Mouse (Mus musculus) MEL (cell line): ENCODE data around the gene Smc3. TPM values are rescaled to one million over a fixed set of nuclear protein-coding genes. Genes with fewer than 3 reads are reported as not detected.

Source experiments
- DNase-seq: peaks from one replicate; pipeline ENCODE4 v3.0.0; 2011; ENCODE audit warnings: low read depth, low spot score
- H3K27ac ChIP-seq: 2 replicates; pipeline ENCODE4 v1.5.1; 2012; ENCODE audit warnings: low read depth, mild to moderate bottlenecking, control low read depth, low read length, moderate library complexity; ENCODE audit not compliant: control insufficient read depth
- H3K27me3 ChIP-seq, 2 experiments: fragments of 150-350 bp in 1 of 2; sonication (generic) in 1 of 2; 2 replicates each; pipeline ENCODE4 v1.6.1; 2012; ENCODE audit warnings: low read length in 2 of 2, mild to moderate bottlenecking in 2 of 2, improper control_type of control experiment in 1 of 2, moderate library complexity in 1 of 2; ENCODE audit not compliant: insufficient read depth in 2 of 2, control insufficient read depth in 1 of 2
- H3K36me3 ChIP-seq, 2 experiments: 2 replicates each; pipeline ENCODE4 v1.6.1; 2012 to 2014; ENCODE audit warnings: low read length in 2 of 2, improper control_type of control experiment in 1 of 2, inconsistent platforms in 1 of 2, mild to moderate bottlenecking in 1 of 2; ENCODE audit not compliant: insufficient read depth in 2 of 2, control insufficient read depth in 1 of 2
- H3K4me1 ChIP-seq, 2 experiments: fragments of 150-350 bp in 1 of 2; sonication (generic) in 1 of 2; 2 replicates each; pipeline ENCODE4 v1.6.1; 2012; ENCODE audit warnings: low read length in 2 of 2, improper control_type of control experiment in 1 of 2, mild to moderate bottlenecking in 1 of 2; ENCODE audit not compliant: insufficient read depth in 2 of 2, control insufficient read depth in 1 of 2
- H3K4me3 ChIP-seq, 2 experiments: fragments of 150-350 bp in 1 of 2; sonication (generic) in 1 of 2; 2 replicates each; pipeline ENCODE4 v1.5.1; 2012; ENCODE audit warnings: low read depth in 2 of 2, low read length in 2 of 2, mild to moderate bottlenecking in 2 of 2, moderate library complexity in 2 of 2, control low read depth in 1 of 2, improper control_type of control experiment in 1 of 2; ENCODE audit not compliant: control insufficient read depth in 1 of 2, insufficient read depth in 1 of 2
- H3K79me2 ChIP-seq: 2 replicates; pipeline ENCODE4 v1.6.1; 2012; ENCODE audit warnings: mild to moderate bottlenecking, low read length, moderate library complexity; ENCODE audit not compliant: control insufficient read depth, poor library complexity, insufficient read depth
- H3K9ac ChIP-seq: 2 replicates; pipeline ENCODE4 v1.6.1; 2012; ENCODE audit warnings: low read depth, mild to moderate bottlenecking, control low read depth, low read length, moderate library complexity; ENCODE audit not compliant: control insufficient read depth, poor library complexity, severe bottlenecking
- H3K9me3 ChIP-seq: fragments of 150-350 bp; sonication (generic); replicated peaks from 2 replicates; pipeline ENCODE4 v1.6.1; 2012; ENCODE audit warnings: mild to moderate bottlenecking, low read length, improper control_type of control experiment, moderate library complexity; ENCODE audit not compliant: insufficient read depth
- BHLHE40 ChIP-seq: IDR thresholded peaks from 2 replicates; pipeline ENCODE4 v1.6.1; 2012; ENCODE audit warnings: low read depth, mild to moderate bottlenecking, inconsistent platforms, low read length, improper control_type of control experiment, borderline replicate concordance
- CHD1 ChIP-seq: IDR thresholded peaks from 2 replicates; pipeline ENCODE4 v1.6.1; 2012; ENCODE audit warnings: low read depth, mild to moderate bottlenecking, inconsistent platforms, low read length, improper control_type of control experiment
- CTCF ChIP-seq, 3 experiments: IDR thresholded peaks in 2 of 3; conservative IDR thresholded peaks in 1 of 3; 2 replicates each; pipeline ENCODE4 v1.5.1; 2011 to 2012; ENCODE audit warnings: low read length in 3 of 3, low read depth in 2 of 3, mild to moderate bottlenecking in 2 of 3, improper control_type of control experiment in 1 of 3, inconsistent platforms in 1 of 3, mixed read lengths in 1 of 3, moderate library complexity in 1 of 3; ENCODE audit not compliant: control insufficient read depth in 1 of 3, insufficient read depth in 1 of 3, poor library complexity in 1 of 3, severe bottlenecking in 1 of 3
- EP300 ChIP-seq, 2 experiments: IDR thresholded peaks; 2 replicates each; pipeline ENCODE4 v1.6.1; 2011; ENCODE audit warnings: improper control_type of control experiment in 2 of 2, low read length in 2 of 2, low read depth in 1 of 2, mild to moderate bottlenecking in 1 of 2
- ETS1 ChIP-seq: IDR thresholded peaks from 2 replicates; pipeline ENCODE4 v1.6.1; 2012; ENCODE audit warnings: low read depth, mild to moderate bottlenecking, inconsistent platforms, low read length, improper control_type of control experiment, moderate library complexity
- GABPA ChIP-seq: IDR thresholded peaks from 2 replicates; pipeline ENCODE4 v1.6.1; 2012; ENCODE audit warnings: low read depth, mild to moderate bottlenecking, inconsistent platforms, low read length, improper control_type of control experiment, moderate library complexity
- GATA1 ChIP-seq: IDR thresholded peaks from 2 replicates; pipeline ENCODE4 v1.6.1; 2011; ENCODE audit warnings: low read depth, low read length, improper control_type of control experiment
- JUND ChIP-seq: IDR thresholded peaks from 2 replicates; pipeline ENCODE4 v1.6.1; 2011; ENCODE audit warnings: low read depth, mild to moderate bottlenecking, improper control_type of control experiment, low read length
- KAT2A ChIP-seq: conservative IDR thresholded peaks from 2 replicates; pipeline ENCODE4 v1.6.1; 2012; ENCODE audit warnings: low read depth, low read length, improper control_type of control experiment, inconsistent platforms
- MAX ChIP-seq: IDR thresholded peaks from 2 replicates; pipeline ENCODE4 v1.6.1; 2011; ENCODE audit warnings: low read length, improper control_type of control experiment
- MAZ ChIP-seq: IDR thresholded peaks from 2 replicates; pipeline ENCODE4 v1.6.1; 2012; ENCODE audit warnings: low read depth, mild to moderate bottlenecking, inconsistent platforms, low read length, improper control_type of control experiment
- MEF2A ChIP-seq: IDR thresholded peaks from 2 replicates; pipeline ENCODE4 v1.6.1; 2014; ENCODE audit warnings: low read depth, mild to moderate bottlenecking, inconsistent platforms, low read length, improper control_type of control experiment; ENCODE audit not compliant: poor library complexity, insufficient replicate concordance, severe bottlenecking; ENCODE audit errors: extremely low read depth
- MXI1 ChIP-seq: IDR thresholded peaks from 2 replicates; pipeline ENCODE4 v1.6.1; 2011; ENCODE audit warnings: mild to moderate bottlenecking, low read depth, low read length, improper control_type of control experiment
- POLR2A ChIP-seq, 2 experiments: IDR thresholded peaks; 2 replicates each; pipeline ENCODE4 v1.6.1; 2011 to 2012; ENCODE audit warnings: low read length in 2 of 2, mild to moderate bottlenecking in 2 of 2, control low read depth in 1 of 2, improper control_type of control experiment in 1 of 2, low read depth in 1 of 2, moderate library complexity in 1 of 2; ENCODE audit not compliant: control insufficient read depth in 1 of 2, insufficient read depth in 1 of 2, poor library complexity in 1 of 2
- POLR2AphosphoS2 ChIP-seq: IDR thresholded peaks from 2 replicates; pipeline ENCODE4 v1.6.1; 2011; ENCODE audit warnings: low read length, improper control_type of control experiment
- POLR2AphosphoS5 ChIP-seq: IDR thresholded peaks from 2 replicates; pipeline ENCODE4 v1.6.1; 2012; ENCODE audit warnings: low read depth, borderline replicate concordance, mild to moderate bottlenecking, inconsistent platforms, low read length, moderate library complexity, mixed read lengths
- RAD21 ChIP-seq: IDR thresholded peaks from 2 replicates; pipeline ENCODE4 v1.6.1; 2011; ENCODE audit warnings: mild to moderate bottlenecking, low read depth, low read length, improper control_type of control experiment
- SIN3A ChIP-seq: IDR thresholded peaks from 2 replicates; pipeline ENCODE4 v1.6.1; 2012; ENCODE audit warnings: low read length, improper control_type of control experiment, inconsistent platforms
- SMC3 ChIP-seq: IDR thresholded peaks from 2 replicates; pipeline ENCODE4 v1.6.1; 2011; ENCODE audit warnings: low read depth, low read length, improper control_type of control experiment
- TCF12 ChIP-seq: IDR thresholded peaks from 2 replicates; pipeline ENCODE4 v1.6.1; 2014; ENCODE audit warnings: low read depth, mild to moderate bottlenecking, inconsistent platforms, low read length, improper control_type of control experiment, moderate library complexity
- UBTF ChIP-seq: IDR thresholded peaks from 2 replicates; pipeline ENCODE4 v1.6.1; 2012; ENCODE audit warnings: low read depth, mild to moderate bottlenecking, inconsistent platforms, low read length, improper control_type of control experiment, moderate library complexity, borderline replicate concordance; ENCODE audit not compliant: insufficient read depth
- USF1 ChIP-seq: IDR thresholded peaks from 2 replicates; pipeline ENCODE4 v1.6.1; 2014; ENCODE audit warnings: low read depth, mild to moderate bottlenecking, inconsistent platforms, low read length, improper control_type of control experiment, moderate library complexity
- USF2 ChIP-seq, 2 experiments: IDR thresholded peaks; 2 replicates each; pipeline ENCODE4 v1.6.1; 2011 to 2012; ENCODE audit warnings: improper control_type of control experiment in 2 of 2, low read length in 2 of 2, borderline replicate concordance in 1 of 2, inconsistent platforms in 1 of 2, low read depth in 1 of 2, mild to moderate bottlenecking in 1 of 2; ENCODE audit not compliant: insufficient read depth in 1 of 2
- ZKSCAN1 ChIP-seq: IDR thresholded peaks from 2 replicates; pipeline ENCODE4 v1.6.1; 2012; ENCODE audit warnings: low read depth, mild to moderate bottlenecking, inconsistent platforms, low read length, improper control_type of control experiment, moderate library complexity
- ZNF384 ChIP-seq: IDR thresholded peaks from 2 replicates; pipeline ENCODE4 v1.6.1; 2012; ENCODE audit warnings: low read depth, mild to moderate bottlenecking, inconsistent platforms, low read length, improper control_type of control experiment
- polyA plus RNA-seq, 2 experiments: library from polyadenylated mRNA; stranded (reverse) in 1 of 2; unstranded in 1 of 2; fragments of >175 nt in 1 of 2; fragments of >200 nt in 1 of 2; gene quantifications; 2 replicates each; pipeline versions ENCODE4 v1.2.1 to v1.2.4; 2012; ENCODE audit warnings: low replicate concordance in 2 of 2, low read depth in 1 of 2; ENCODE audit not compliant: insufficient read length in 2 of 2, insufficient read depth in 1 of 2, missing spikeins in 1 of 2
- total RNA-seq: library from RNA; depleted of rRNA; stranded (reverse); fragments of 300-350 nt; gene quantifications from 2 replicates; pipeline ENCODE4 v1.2.3, GENCODE M21; 2012

Gene Smc3
- total and polyA plus RNA-seq, 3 experiments, result 100 to 129 (median 118) TPM

GRCm38 (mm10) chr19:53650921-53651320, 50.7 kb downstream of the Smc3 start:
- no peak overlapping the region for H3K9ac ChIP-seq
- no peaks in the 10 kb centered on the region for H3K79me2 ChIP-seq
- H3K9me3 ChIP-seq, result no peaks in the 10 kb centered on the region
- H3K4me3 ChIP-seq, result no peak overlapping the region
- no peaks in the 10 kb centered on the region for H3K27me3 ChIP-seq
- DNase-seq, result no peak
- no peak overlapping the region for H3K27ac ChIP-seq
- peaks cover 0 to 4% of the 10 kb centered on the region in 2 experiments; a peak in 1 of 4 replicates for H3K4me1 ChIP-seq
- TF ChIP-seq MXI1 (no peak; the same call in 1 of the 2 replicates), UBTF (no peak), ZNF384 (no peak), MAX (no peak), POLR2AphosphoS2 (peak; percentile 25), CHD1 (no peak), JUND (no peak), MEF2A (no peak), ZKSCAN1 (no peak), RAD21 (no peak), USF1 (no peak), TCF12 (no peak), EP300 (IDR thresholded peaks at IDR 0.05; ENCODE audit: low read depth in 1 of 2, low read length in 2 of 2) (no peak), BHLHE40 (no peak), SMC3 (no peak), POLR2AphosphoS5 (peak; percentile 90), KAT2A (no peak), POLR2A (IDR thresholded peaks at IDR 0.05; ENCODE audit: control insufficient read depth in 1 of 2, insufficient read depth in 1 of 2, low read depth in 1 of 2, low read length in 2 of 2, poor library complexity in 1 of 2) (peak in 1 of 2 experiments; percentile 40; a peak in 1 of 4 replicates)
- H3K36me3 ChIP-seq, result no peaks in the 10 kb centered on the region; a peak in 1 of 4 replicates

- no peaks in the 10 kb centered on the region for H3K9me3 ChIP-seq
- no peaks in the 10 kb centered on the region for H3K27me3 ChIP-seq
- no peak overlapping the region for H3K4me3 ChIP-seq
- no peak overlapping the region for H3K27ac ChIP-seq
- H3K4me1 ChIP-seq, result peaks cover 4 to 10% of the 10 kb centered on the region in 2 experiments
- H3K79me2 ChIP-seq, result no peaks in the 10 kb centered on the region
- DNase-seq, result no peak
- H3K36me3 ChIP-seq, result peaks cover 0 to 6% of the 10 kb centered on the region in 2 experiments; a peak in 2 of 4 replicates
- no peak for TF ChIP-seq MAZ
- no peak for TF ChIP-seq SMC3
- TF ChIP-seq CTCF (IDR thresholded peaks at IDR 0.05 in 2 of 3, conservative IDR thresholded peaks at IDR 0.05 in 1 of 3; ENCODE audit: control insufficient read depth in 1 of 3, insufficient read depth in 1 of 3, low read depth in 2 of 3, low read length in 3 of 3, poor library complexity in 1 of 3, severe bottlenecking in 1 of 3), result no peak
- TF ChIP-seq MEF2A, result no peak
- TF ChIP-seq EP300 (IDR thresholded peaks at IDR 0.05; ENCODE audit: low read depth in 1 of 2, low read length in 2 of 2), result no peak
- no peak for TF ChIP-seq POLR2A (IDR thresholded peaks at IDR 0.05; ENCODE audit: control insufficient read depth in 1 of 2, insufficient read depth in 1 of 2, low read depth in 1 of 2, low read length in 2 of 2, poor library complexity in 1 of 2)
- TF ChIP-seq ETS1, result no peak
- no peak for TF ChIP-seq MXI1
- no peak for TF ChIP-seq USF2 (IDR thresholded peaks at IDR 0.05; ENCODE audit: borderline replicate concordance in 1 of 2, insufficient read depth in 1 of 2, low read depth in 1 of 2, low read length in 2 of 2)
- TF ChIP-seq GABPA, result no peak
- no peak for TF ChIP-seq SIN3A
- no peak for TF ChIP-seq BHLHE40
- no peak for TF ChIP-seq GATA1
- TF ChIP-seq POLR2AphosphoS5, result no peak
- H3K9ac ChIP-seq, result no peak overlapping the region
These were observed 52.1 kb downstream of the Smc3 start for GRCm38 (mm10) chr19:53652267-53652666.
